9 mouse cellular contexts compared by ENCODE assay signal in the genomic region with DNA sequence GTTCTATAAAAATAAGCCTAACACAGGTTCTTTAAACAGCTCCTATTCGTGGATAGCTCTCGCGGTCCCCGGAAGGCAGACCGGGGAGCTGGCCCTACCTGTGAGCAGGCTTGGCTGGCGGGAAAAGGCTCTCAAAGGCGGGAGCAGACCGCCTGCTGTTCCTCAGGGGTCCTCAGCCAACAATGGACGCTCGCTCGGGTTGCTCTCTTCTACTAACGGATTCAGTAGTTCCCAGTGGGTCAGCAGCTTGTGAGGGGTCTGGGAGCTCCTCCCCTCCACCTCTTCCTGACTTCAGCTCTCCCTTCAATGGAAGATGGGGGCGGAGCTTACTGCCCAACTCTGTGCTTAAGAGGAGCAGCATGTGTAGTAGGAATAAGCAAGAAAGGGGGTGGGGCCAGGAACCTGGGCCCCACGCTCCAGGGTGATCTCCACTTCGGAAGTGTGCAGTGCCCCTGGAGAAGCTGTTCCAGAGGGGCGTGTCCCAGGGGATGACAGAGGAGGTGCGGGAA. TPM values are rescaled to one million over a fixed set of nuclear protein-coding genes. Genes with fewer than 3 reads are reported as not detected.
DNase-seq lines count a peak whose midpoint lies in the region; ATAC-seq lines count a peak whose summit lies in the region.
"Had no signal": no experiment of that assay in that cellular context is flagged by ENCODE, and none has a peak within 500 bp of the region (broad histone marks: within the 10 kb centered on the region; RNA-seq: fewer than 3 reads in every experiment).

A gene (minus strand): TSS at position 51 of the 509 bp plus-strand sequence.

- 12% methylated on average over 17 of the region's 17 CpGs for WGBS in heart, embryonic 10.5 days
- WGBS in liver, embryonic 13.5 days (ENCODE audit: insufficient replicate concordance) = 13% methylated on average over 17 of the region's 17 CpGs

- H3K4me1 ChIP-seq in heart, embryonic 10.5 days = peaks cover 11% of the 10 kb centered on the region
- H3K4me1 ChIP-seq in liver, embryonic 13.5 days (replicated peaks) = peaks cover 4% of the 10 kb centered on the region

- H3K4me2 ChIP-seq in liver, embryonic 13.5 days = peak within 1 kb of the TSS; percentile 42

- H3K36me3 ChIP-seq in heart, embryonic 10.5 days = no peaks in the 10 kb centered on the region
- H3K36me3 ChIP-seq in liver, embryonic 13.5 days = no peaks in the 10 kb centered on the region

- no peak within 1 kb of the TSS for H3K27ac ChIP-seq in heart, embryonic 10.5 days
- no peak within 1 kb of the TSS for H3K27ac ChIP-seq in liver, embryonic 13.5 days

- peaks cover 57% of the 10 kb centered on the region for H3K27me3 ChIP-seq in heart, embryonic 10.5 days (ENCODE audit: insufficient read depth, poor library complexity, severe bottlenecking)
- peaks cover 41% of the 10 kb centered on the region for H3K27me3 ChIP-seq in liver, embryonic 13.5 days
- H3K27me3 ChIP-seq: CH12.LX had no signal

- no peak within 1 kb of the TSS for H3K9ac ChIP-seq in liver, embryonic 13.5 days

- H3K4me3 ChIP-seq in heart, embryonic 10.5 days = peak within 1 kb of the TSS; percentile 49
- peak within 1 kb of the TSS; percentile 8; the same call in 1 of the 2 replicates for H3K4me3 ChIP-seq in liver, embryonic 13.5 days (replicated peaks)

- DNase-seq in heart, embryonic 10.5 days (ENCODE audit: low spot score) = no peak
- DNase-seq in heart, postnatal 4 days = no peak
- DNase-seq in thymus, postnatal 4 days = peak; percentile 7
- no peak for DNase-seq in thymus, postnatal 0 days (ENCODE audit: low spot score)
- no peak for DNase-seq in liver, embryonic 13.5 days
- peak; percentile 41 for DNase-seq in testis, postnatal 10 days (ENCODE audit: low spot score)
- no peak for DNase-seq in cerebellum, adult 11-12 months

- ATAC-seq in liver, embryonic 13.5 days (ENCODE audit: low read depth) = no peak
- ATAC-seq in frontal cortex, adult (ENCODE audit: low TSS enrichment) = no peak

- H3K9me3 ChIP-seq in heart, embryonic 10.5 days = no peaks in the 10 kb centered on the region
- no peaks in the 10 kb centered on the region for H3K9me3 ChIP-seq in liver, embryonic 13.5 days (replicated peaks)

RNA-seq across cellular contexts. Expression of the gene that starts here (rescaled TPM):
- not detected in 2 replicates for polyA plus RNA-seq in heart, embryonic 10.5 days (2016; fragmentation: Nextera tagmentation; extraction: Ambion mirVana)
- total RNA-seq in heart, postnatal 4 days (2021) = not detected
- polyA plus RNA-seq in thymus, postnatal 0 days (2015; fragmentation: Nextera tagmentation; extraction: Ambion mirVana) = not detected in 2 replicates
- polyA plus RNA-seq in liver, embryonic 13.5 days (2015; fragmentation: Nextera tagmentation; extraction: Ambion mirVana) = not detected in 2 replicates
- total RNA-seq: CH12.LX had no signal

Comparison
In these comparisons a context has a peak if more than half of its experiments do, and no peak if none do; other contexts are left out.
1. DNase-seq: peak in thymus, postnatal 4 days (single experiment) and testis, postnatal 10 days (single experiment); none in heart, embryonic 10.5 days (single experiment), heart, postnatal 4 days (single experiment), thymus, postnatal 0 days (single experiment), liver, embryonic 13.5 days (single experiment) and cerebellum, adult 11-12 months (single experiment).